Mouse (Mus musculus) cerebellum, adult (tissue): ENCODE data around the gene Rdh7.
"Not testable (repeated sequence)": the region's sequence is repeated elsewhere in the genome, so short reads cannot be mapped to it uniquely, and the experiment has no call there.

Experiments used
- ATAC-seq: cut with Nextera tagmentation; 2 replicates; pipeline ENCODE4 v1.9.2; 2017; ENCODE audit warnings: mild to moderate bottlenecking, moderate library complexity, mixed read lengths; ENCODE audit not compliant: insufficient number of reproducible peaks, low FRiP score, low TSS enrichment

Rdh7 gene

GRCm38 (mm10) chr10:127896705-127897104, 8.1 kb upstream of the Rdh7 start:
- no peak for ATAC-seq

DNA sequence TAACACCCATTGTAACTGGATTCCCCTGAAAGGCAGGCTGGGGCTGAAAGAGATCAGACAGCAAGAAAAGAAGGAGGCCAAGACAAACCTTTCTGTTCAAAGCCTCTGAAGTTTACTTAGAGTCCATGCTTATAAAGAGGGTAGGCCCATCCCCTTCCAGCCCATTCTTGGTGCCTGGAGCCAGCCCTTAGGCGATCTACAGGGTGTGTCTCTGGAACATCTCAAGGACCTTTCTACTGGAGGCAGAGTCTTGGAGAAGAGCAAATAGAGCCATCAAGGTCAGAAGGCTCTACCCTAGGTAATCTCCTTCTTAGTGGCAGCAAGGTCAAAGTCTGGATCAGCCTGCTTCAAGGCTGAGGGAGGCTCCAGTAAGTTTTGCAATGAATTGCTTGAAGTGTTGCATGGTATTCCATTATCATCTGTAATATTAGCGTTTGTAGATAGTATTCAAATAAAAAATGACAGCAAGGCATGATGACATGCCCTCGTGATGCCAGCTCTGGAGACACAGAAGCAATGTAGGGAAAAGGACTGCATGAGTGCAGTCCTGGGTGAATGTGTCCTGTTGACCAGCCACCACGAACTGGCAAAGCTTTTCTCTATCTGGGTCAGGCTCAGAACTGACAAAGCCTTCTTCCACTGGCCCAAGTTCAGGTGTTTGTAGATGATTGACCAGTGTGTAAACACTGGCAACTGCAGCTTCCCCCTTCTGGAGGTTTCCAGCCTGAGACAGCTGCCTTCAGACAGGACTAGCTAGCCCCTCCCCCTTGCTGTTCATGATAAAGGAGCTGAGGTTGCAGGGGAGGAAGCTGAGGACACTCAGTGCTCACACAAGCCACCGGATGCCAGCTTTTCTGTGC, 4.8 kb upstream of the Rdh7 start:
- not testable (repeated sequence) for ATAC-seq

GRCm38 (mm10) chr10:127891481-127891880, 2.9 kb upstream of the Rdh7 start:
- ATAC-seq = no peak

- ATAC-seq = no peak
Measured at GRCm38 (mm10) chr10:127886971-127887370, 1.6 kb downstream of the Rdh7 start.

- no peak for ATAC-seq
Measured at GRCm38 (mm10) chr10:127886551-127886950, 2.1 kb downstream of the Rdh7 start.

GRCm38 (mm10) chr10:127881041-127881440, 7.6 kb downstream of the Rdh7 start:
- ATAC-seq = no peak

- ATAC-seq = no peak
Measured at GRCm38 (mm10) chr10:127879155-127879688, 9.4 kb downstream of the Rdh7 start.

- no peak for ATAC-seq
Measured at GRCm38 (mm10) chr10:127878262-127879057, 10.2 kb downstream of the Rdh7 start.

- ATAC-seq = no peak
Measured at GRCm38 (mm10) chr10:127877681-127878080, 10.9 kb downstream of the Rdh7 start.

- no peak for ATAC-seq
Measured at GRCm38 (mm10) chr10:127872484-127872883, 16.1 kb downstream of the Rdh7 start.

DNA sequence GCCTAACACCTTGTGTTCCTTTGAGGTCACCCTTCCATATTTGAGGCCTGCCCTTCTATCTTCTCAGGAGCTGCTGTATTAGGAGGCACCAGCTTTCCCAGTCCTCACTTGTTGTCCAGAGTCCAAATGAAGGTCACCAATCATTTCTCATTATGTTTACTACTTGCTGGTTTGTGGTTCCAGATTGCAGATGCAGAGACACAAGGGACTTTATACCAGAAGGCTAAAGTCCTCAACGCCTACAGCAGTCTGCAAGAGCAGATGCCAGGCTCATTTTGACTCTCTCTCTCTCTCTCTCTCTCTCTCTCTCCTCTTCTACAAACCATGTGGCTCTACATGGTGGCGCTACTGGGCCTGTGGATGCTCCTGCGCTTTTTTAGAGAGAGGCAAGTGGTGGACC, 22.4 kb downstream of the Rdh7 start, which contains the start of gene Rdh16f2:
Gene Rdh16f2 (plus strand): TSS at position 243 of the 400 bp plus-strand sequence.
- ATAC-seq = no peak

DNA sequence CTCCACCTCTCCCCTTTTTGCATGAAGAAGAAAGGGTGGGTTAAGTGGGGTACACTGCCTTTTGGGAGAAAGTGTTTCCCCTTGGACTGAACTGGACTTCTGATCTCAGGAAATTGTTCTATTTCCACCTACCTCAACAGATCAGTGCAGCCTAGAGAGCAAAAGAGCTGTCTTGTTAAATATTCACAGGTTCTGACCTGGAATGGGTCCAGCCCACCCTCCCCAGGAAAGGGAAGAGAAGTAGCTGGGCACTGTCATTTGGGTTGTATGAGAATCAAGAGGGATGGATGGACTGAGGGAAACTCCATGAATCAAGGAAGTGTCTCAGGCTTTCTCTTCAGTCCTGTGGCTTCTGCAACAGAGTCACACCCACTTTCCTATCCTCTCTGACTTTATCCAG, 23.7 kb downstream of the Rdh7 start:
- ATAC-seq = no peak

DNA sequence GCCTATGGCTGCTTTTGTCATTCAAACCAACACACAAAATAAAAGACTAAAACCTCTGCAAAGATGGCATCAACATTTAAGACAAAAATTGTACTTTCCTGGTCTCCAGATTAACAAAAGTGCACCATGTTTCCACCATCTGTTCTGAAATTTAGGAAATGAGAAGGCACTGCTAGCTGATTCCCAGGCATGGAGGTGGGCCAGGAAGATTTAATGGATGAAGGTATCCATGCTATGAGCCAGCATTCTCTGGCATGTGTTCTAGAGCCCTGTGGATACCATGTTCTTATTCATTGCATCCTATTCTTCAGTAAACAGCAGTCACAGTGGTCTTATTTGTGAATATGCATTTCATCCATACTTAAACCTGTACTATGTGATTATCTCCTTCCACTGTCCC, 32.2 kb downstream of the Rdh7 start:
- no peak for ATAC-seq

GRCm38 (mm10) chr10:127849628-127850027, 39.0 kb downstream of the Rdh7 start, which contains the start of gene Rdh19:
Gene Rdh19, plus strand, starts transcription at chr10:127849928.
- no peak for ATAC-seq

DNA sequence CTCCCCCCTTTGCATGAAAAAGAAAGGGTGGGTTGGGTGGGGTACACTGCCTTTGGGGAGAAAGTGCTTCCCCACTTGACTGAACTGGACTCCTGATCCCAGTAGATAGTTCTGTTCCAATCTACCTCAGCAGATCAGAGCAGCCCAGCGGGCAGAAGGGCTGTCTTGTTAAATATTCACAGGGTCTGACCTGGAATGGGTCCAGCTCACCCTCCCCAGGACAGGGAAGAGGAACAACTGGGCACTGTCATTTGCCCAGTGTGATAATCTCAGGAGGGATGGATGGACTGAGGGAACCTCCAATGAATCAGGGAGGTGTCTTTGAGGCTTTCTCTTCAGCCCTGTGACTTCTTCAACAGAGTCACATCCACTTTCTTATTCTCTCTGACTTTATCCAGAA, 40.5 kb downstream of the Rdh7 start:
- no peak for ATAC-seq

GRCm38 (mm10) chr10:127845945-127846344, 42.7 kb downstream of the Rdh7 start:
- ATAC-seq = not testable (repeated sequence)

DNA sequence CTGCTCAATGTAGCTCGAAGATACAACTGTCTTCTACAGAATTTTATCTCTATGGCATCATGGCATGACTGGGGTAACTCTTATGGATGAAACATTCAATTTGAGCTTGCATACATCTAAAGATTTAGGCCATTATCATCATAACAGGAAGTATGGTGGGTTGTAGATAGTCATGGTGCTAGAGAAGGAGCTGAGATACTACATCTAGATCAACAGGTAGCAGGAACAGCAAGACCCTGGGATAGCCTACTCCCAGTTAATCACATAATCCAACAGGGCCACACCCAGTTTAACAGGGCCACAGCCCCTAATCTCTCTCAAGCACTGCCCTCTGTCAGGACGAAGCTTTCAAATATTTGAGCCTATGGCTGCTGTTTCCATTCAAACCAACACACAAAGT, 47.8 kb downstream of the Rdh7 start:
- no peak for ATAC-seq

DNA sequence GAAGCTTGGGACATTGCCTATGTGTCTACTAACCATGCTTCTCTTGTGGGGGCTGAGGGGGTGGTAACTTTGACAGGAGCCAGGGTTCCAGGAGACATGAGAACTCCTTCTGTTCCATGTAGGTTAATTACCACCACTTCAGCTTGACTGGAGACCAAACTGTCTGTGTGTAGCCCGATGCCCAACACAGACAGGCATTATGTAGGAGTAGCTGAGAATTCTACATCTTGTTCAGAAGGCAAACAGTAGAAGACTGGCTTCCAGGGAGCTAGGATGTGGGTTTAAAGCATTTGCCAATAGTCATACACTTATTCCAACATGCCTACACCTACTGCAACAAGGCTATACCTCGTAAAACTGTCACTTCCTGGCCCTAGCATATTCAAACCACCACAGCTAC, 50.1 kb downstream of the Rdh7 start:
- no peak for ATAC-seq

GRCm38 (mm10) chr10:127837793-127838192, 50.8 kb downstream of the Rdh7 start:
- not testable (repeated sequence) for ATAC-seq

DNA sequence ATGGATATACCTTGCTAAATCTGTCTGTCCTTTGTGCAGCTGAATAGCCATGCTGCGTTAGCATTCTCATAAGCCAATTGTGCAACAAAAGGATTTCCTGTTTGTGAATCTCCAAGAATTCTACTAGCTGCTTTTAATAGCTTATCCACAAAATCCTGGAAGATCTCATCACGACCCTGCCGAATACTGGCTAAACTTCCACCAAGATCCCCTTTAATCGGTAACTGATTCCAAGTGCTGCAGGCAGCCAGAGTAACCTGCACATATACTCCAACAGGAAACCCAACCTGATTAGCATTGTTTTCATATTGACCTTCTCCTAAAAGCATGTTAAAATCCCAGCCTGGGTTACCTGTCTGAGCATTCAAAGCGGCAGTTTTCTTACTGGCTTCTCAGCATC, 53.3 kb downstream of the Rdh7 start:
- ATAC-seq = no peak

DNA sequence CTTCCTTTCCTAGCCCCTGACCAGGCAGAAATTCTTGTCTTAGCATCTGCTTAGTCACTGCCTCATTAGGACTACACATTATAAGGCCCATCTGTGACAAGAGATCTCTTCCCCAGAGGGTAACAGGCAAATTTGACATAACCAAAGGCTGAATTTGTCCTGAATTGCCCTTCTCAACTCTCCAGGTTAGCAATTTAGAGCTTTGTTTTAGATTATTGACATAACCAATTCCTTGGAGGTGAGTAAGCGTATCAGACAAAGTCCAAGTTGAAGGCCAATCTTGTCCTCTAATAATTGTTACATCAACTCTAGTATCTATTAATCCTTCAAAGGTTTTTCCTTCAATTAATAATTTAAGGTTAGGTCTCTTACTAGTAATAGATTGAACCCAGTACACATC, 54.4 kb downstream of the Rdh7 start:
- not testable (repeated sequence) for ATAC-seq
